Mouse (Mus musculus) telencephalon, adult 2 months (tissue): ENCODE measurements around the gene Macf1.
"Not testable (repeated sequence)": the region's sequence is repeated elsewhere in the genome, so short reads cannot be mapped to it uniquely, and the experiment has no call there.

Source experiments
- DNase-seq: peaks from one replicate; pipeline ENCODE4 v3.0.0-alpha.2; 2011; ENCODE audit warnings: low read depth, low spot score

Macf1 gene

DNA sequence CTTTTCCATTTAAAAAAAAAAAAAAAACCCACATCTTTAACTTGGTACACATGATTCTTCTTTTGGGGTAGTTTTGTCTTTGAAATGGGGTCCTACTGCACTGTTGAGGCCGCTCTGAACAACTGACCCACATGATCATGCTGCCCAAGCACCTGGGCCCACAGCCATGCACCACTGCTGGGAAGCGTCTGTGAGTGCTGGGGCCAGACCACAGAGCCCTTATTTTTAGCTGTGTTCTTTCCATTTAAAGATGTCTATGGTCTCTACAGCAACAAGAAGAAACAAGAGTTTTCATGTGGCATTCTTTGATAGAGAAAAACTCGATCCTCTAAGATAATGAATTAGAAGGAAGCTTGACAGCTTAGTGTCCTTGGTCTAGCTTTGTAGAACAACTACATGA is 135.8 kb downstream of the Macf1 start:
- no peak for DNase-seq

DNA sequence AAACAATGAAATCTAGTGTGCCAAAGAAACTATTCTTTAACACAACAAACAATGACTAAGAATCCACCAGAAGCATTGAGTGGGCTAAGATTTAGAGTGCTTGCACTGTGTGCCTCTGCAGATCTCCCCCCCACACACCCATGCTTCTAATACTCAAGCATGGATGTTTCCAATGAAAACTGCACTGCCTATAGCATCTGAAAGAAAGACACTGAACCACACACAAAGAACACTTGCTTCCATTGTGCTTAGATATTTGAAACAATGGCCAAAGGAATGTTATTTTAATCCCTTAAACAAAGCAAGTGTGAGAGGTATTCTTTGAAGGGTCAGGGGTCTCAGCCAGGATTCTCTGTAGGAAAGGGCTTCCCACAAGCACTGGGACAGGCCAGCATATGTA is 140.5 kb downstream of the Macf1 start:
- no peak for DNase-seq

GRCm38 (mm10) chr4:123535271-123535670 is 148.9 kb downstream of the Macf1 start:
- peak; percentile 81 for DNase-seq

- no peak for DNase-seq
These were observed 152.2 kb downstream of the Macf1 start for GRCm38 (mm10) chr4:123532001-123532400.

GRCm38 (mm10) chr4:123530976-123531375 is 153.2 kb downstream of the Macf1 start:
- no peak for DNase-seq

DNA sequence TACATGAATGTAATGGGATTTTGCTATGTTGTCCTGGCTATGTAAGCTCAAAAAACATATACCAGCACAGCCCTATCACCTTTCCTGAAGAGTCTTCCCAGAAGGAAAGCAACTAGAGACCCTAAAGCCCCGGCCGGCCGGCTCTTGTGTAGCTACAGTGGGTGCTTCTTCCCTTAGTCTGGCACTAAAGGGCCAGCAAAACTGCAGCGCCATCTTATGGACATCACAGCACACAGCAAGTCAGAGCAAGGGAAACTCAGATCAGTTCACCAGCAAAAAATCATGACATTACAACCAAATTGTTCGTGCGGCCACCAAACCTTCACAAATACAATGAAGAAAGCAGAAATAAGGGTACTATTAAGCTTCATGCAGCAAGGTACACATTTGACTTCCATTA is 154.9 kb downstream of the Macf1 start:
- DNase-seq: peak; percentile 27

GRCm38 (mm10) chr4:123527607-123528010 is 156.6 kb downstream of the Macf1 start:
- DNase-seq: peak; percentile 82

DNA sequence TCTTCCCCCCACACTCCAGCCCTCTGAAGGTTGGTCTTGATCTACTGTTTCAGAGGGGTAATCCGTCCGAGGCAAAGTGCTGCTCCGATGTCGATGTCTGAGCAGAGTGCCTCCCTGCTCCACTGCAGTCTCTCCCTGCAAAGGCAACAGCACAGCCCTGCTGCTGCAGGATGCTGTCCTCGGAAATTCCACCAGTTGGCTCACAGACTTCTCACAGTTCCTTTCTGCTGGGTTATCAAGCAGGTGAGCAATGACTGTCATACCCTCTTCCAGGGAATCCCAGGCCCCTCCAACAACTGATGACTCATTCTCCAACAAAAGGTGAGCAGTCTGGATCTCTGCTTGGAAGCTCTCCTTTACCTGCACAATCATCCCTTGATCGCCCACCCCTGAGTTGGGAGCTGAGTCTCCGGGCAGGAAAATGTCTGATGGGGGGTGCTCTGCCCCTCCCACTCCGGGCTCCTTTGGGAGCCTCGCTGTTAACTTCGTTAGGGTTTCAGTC is 157.3 kb downstream of the Macf1 start:
- peak; percentile 27 for DNase-seq

GRCm38 (mm10) chr4:123524746-123525145 is 159.4 kb downstream of the Macf1 start:
- DNase-seq: no peak

- DNase-seq: not testable (repeated sequence)
These were observed 164.0 kb downstream of the Macf1 start for GRCm38 (mm10) chr4:123520123-123520522.

DNA sequence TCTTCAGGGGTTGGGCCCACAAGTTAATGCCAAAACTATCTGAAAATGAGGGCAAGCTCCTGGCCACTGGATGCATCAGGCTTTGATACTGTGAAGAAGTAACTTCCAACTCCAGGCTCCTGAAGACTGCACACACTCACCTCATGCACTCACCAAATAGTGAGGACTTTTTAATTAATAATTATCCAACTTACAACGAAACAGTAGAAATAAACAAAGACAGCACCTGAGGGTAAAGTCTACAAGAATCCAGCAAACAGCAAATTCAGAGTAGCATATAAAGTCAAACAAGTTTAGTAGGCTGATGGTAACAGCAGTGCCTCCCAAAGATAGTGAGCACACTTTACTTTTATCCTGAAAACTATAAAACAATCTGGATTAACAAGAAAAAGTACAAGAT is 168.5 kb downstream of the Macf1 start:
- DNase-seq: no peak

DNA sequence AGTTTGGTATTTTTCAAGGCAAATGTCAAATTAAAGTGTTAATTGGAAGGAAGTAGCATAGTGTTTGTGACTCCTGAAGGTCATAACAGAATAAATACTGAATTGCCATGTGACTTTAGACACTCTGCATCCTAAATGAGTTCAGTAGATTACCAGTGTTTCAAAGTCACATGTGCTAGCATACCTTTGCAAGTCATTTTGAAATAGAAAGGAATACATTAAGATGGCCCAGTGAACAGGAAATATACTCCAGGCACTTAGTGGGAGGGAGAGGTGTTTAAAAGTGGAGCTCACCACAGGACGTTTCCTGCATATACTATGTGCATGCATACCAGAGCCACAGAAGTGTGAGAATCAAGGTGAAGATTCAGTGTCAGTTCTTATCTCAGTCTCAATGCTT is 174.0 kb downstream of the Macf1 start:
- no peak for DNase-seq

DNA sequence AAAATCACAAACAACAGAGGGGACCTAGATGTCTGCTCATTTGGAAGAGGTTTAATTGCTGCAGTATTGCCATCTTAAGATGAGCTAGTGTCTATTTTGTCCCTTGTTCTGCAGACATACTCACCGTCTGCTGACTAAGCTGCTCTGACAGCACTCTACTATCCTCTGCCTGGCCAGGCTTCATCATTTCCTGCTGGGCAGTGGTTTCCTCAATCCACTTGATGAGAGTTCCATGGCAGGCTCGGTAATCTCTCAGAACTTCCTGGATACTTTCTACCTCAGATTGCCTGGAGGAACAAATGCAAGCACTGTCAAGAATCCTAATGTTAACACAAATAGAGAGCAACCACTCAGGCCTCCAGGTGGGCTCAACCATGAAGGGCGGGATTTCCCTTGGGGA is 195.1 kb downstream of the Macf1 start:
- DNase-seq: no peak

DNA sequence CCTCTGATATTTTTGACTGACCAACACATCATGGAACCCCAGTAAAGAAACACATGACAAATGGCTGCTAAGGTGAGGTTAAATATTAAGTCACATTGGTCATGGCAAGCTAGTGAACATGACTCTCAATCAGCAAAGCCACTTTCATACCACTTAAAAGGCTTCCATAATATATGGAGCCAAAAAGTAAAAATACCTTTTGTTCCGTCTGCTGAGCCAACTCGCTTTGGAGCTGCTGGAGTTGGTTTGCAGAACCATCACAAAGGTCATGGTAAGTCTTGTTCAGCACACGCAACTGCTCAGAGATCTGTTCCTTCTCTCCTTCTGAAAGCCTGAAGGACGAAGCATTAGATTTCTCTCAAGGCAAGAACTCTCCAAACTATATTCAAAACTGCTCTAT is 204.2 kb downstream of the Macf1 start:
- no peak for DNase-seq

GRCm38 (mm10) chr4:123478655-123479433 is 205.3 kb downstream of the Macf1 start:
- DNase-seq: no peak

GRCm38 (mm10) chr4:123465799-123466198 is 218.4 kb downstream of the Macf1 start:
- DNase-seq: no peak

DNA sequence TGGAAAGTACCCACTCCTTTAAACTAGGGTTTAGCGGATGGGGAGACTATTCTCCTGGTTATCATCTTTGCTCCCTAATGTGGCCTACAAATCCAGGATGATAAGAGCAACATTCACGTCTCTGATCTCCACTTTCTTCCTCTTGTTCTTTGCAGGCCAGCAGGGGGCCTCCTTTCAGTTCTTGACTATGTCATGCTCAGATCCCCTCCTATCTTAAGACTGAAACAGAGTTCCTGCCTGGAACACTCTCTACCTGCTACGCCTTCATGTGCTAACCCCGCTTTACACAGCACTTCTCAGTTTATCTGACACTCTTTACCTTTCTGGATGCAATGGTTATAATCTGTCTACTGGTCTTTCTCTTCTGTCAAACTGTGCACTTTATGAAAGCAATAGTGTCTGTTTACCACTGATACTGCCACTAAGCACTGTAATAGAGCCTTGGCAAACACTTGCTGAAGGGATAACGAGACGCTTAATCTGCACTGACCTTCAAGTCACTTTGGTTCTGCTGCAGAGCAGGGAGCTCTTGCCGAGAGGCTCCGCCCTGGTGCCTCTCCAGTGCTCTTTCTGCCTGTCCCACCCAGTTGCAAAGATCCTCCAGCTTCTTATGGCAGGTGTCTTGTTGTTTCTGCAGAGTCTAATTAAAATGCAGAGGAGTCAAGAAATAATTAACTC is 223.4 kb downstream of the Macf1 start:
- no peak for DNase-seq

- no peak for DNase-seq
These were observed 229.1 kb downstream of the Macf1 start for GRCm38 (mm10) chr4:123454871-123455640.

GRCm38 (mm10) chr4:123453729-123454128 is 230.4 kb downstream of the Macf1 start:
- no peak for DNase-seq

- no peak for DNase-seq
These were observed 232.2 kb downstream of the Macf1 start for GRCm38 (mm10) chr4:123451991-123452390.

GRCm38 (mm10) chr4:123449304-123449703 is 234.9 kb downstream of the Macf1 start:
- no peak for DNase-seq

DNA sequence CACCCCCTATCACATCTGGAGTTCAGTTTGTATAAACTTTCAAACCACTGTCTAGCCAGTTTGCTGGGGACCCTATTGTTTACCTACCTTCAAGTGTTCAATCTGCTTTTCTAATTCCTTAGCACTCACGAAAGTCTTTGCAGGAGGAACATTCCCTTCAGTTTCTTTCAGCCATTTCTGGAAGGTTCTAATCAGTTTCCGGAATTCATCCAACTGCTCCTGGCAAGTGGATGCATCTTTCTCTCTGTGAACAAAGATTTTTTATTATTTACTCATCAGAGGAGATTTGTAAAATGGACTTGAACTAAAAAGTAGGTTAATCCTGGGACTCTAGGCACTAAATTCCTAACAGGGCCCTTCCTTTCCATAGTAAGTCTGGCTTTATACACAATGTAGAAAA is 236.1 kb downstream of the Macf1 start:
- DNase-seq: no peak
